Mouse (Mus musculus): ENCODE results near the gene Alox8.

Gene Alox8

GRCm38 (mm10) chr11:69197743-69198142 is at the start of gene Alox8:
TSS of gene Alox8 (minus strand) at chr11:69197843.
- DNase-seq (ENCODE audit: low read depth, low spot score): no peak

GRCm38 (mm10) chr11:69245643-69246042 is 48.0 kb upstream of the Alox8 start:
- no peak for DNase-seq (ENCODE audit: low read depth, low spot score)

DNA sequence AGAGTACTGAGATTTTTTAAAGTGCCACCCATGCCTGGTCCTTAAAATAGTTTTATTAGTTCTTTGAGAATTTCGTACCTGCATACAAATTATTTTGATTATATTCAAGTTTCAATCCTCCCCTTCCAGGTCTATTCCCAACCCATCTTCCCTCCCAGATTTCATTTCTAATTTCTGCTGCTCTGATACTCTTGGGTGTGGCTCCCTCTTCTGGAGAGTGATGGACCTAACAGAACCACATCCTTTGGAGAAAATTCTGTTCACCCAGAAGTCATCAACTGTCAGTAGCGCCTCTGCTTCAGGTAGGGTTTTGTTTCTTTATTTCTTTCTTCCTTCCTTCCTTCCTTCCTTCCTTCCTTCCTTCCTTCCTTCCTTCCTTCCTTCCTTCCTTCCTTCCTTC is 47.3 kb upstream of the Alox8 start:
- DNase-seq (ENCODE audit: low read depth, low spot score): peak; percentile 69

GRCm38 (mm10) chr11:69236926-69237260 is 39.2 kb upstream of the Alox8 start, which contains the start of gene Gucy2e:
TSS of gene Gucy2e (minus strand) at chr11:69237036.
- no peak for DNase-seq (ENCODE audit: low read depth, low spot score)

DNA sequence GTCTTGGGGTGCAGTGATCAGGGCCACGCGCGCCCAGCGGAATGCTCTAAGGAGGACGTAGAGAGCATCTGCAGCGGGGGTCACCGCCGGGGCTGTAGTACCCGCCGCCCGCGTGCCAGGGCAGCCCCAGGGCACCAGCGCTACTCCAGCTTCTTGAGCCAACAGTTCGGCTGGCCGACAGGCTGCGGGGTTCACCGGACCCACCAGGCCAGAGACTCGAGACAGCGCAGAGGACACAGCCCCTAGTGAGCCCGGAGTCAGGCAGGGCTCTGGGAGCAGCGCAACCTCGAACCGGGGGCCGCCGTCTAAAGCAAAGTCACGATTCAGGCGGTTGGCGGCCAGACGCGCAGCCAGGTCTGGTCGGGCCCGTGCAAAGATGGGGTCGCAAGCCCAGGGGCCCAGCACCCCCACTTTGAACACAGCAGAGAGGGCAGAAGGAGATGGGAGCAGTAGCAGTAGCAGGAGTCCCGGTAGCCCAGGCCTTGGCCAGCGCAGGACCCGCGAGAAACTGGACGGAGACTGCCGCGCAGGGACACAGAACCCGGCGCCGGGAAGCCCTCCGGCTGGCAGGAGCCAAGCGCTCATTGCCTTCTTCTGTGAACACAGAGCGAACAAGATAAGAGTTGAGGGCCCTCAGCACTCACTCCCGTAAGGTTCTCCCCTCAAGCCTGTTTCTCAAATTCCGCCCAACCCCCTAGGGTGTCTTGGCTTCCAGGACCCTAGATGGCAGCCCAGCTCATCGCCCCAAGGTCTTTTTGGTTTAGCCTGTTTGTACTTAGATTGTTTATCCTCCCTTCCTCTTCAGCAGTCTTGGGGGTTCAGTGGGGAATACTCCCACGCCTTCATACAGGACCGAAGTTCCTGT is 38.6 kb upstream of the Alox8 start:
- DNase-seq (ENCODE audit: low read depth, low spot score): no peak

- peak; percentile 91 for DNase-seq (ENCODE audit: low read depth, low spot score)
Observed at GRCm38 (mm10) chr11:69235285-69236060, 37.8 kb upstream of the Alox8 start.

GRCm38 (mm10) chr11:69233141-69233540 is 35.5 kb upstream of the Alox8 start:
- DNase-seq (ENCODE audit: low read depth, low spot score): no peak

GRCm38 (mm10) chr11:69230420-69230819 is 32.8 kb upstream of the Alox8 start:
- no peak for DNase-seq (ENCODE audit: low read depth, low spot score)

GRCm38 (mm10) chr11:69225715-69226114 is 28.1 kb upstream of the Alox8 start:
- DNase-seq (ENCODE audit: low read depth, low spot score): no peak

- no peak for DNase-seq (ENCODE audit: low read depth, low spot score)
Observed at GRCm38 (mm10) chr11:69223101-69223500, 25.5 kb upstream of the Alox8 start.

DNA sequence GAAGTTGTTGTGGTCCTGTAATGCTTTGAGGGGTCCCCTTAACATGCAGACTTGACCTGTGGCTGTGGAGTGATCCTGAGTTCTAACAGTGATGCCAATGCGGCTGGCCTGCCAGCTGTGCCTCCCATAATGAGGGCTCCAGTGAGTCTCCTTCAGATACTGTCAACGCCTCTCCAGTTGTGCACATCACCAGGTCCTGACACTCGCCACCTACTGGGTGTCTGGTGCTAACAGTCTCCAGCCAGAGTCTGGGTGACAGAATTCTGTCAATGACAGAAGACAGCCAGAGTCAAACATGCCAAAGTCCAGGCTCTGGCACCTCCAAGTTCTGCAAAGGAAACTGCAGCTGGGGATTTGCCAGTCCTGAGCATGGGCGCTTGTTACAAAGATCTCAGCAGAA is 23.4 kb upstream of the Alox8 start:
- DNase-seq (ENCODE audit: low read depth, low spot score): no peak

DNA sequence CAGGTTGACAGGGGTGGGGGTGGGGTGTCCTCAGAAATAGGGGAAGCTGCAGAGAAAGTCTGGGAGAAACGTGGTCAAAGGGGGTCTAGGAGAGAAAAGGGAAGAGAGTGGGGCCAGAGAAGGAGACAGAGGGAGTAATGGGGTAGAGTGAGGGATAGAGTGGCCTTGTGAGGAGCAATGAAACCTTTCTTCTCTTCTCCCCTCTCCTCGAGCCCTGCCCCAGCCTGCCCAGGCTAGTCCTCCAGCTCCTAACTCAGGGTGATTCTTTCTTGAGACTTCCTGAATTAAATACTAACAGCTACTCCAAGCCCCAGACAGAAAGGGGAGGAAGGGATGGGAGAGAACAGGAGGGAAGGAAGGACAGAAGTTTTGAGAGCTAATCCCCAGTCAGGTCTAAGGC is 21.0 kb upstream of the Alox8 start:
- no peak for DNase-seq (ENCODE audit: low read depth, low spot score)

GRCm38 (mm10) chr11:69217411-69217810 is 19.8 kb upstream of the Alox8 start:
- no peak for DNase-seq (ENCODE audit: low read depth, low spot score)

DNA sequence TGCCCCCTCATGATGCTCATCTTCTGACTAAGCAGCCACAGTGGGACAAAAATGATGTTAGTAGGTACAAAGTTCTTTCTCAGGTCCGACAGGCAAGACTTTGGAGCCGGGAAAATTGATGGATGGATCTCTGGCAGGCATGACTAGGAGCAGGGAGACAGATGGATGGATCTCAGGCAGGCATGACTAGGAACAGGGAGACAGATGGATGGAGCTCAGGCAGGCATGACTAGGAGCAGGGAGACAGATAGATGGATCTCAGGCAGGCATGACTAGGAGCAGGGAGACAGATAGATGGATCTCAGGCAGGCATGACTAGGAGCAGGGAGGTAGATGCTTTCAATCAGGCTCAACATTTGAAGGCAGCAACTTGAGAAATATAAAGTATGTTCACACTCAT is 13.8 kb upstream of the Alox8 start:
- DNase-seq (ENCODE audit: low read depth, low spot score): no peak

DNA sequence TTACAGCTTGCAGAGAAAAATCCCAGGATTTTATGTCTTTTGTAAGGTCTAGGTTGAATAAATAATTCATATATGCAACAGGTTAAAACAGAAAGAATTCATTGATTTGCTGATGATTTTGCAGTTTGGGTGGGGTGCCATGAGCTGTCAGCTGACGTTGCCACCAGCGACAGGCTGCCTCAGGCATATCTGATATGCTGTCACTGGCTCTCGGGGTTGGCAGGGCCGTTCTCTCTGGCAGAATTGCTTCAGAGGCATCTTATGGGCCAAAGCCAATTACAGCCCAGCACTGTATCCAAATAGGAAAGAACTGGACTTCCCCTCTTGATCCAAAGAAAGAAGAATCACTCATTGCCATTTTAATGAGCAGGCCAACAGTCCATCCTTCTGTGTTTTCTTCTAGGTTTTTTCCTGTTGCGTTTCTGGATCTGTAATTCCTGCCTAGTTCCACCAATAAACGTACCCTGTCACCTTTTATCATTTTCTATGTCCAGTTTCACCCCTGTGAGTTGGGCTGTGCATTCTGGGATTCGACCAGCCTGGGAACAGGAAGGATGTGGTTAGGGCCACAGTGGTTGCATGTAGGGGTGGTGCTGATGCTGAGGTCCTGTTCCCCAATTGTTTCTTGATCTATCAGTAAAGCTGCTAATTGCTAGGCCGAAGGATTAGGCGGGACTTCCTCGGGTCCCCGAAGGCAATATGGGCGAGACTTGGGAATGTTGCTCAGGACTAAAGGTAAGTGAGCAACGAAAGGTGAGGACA is 5.0 kb upstream of the Alox8 start:
- no peak for DNase-seq (ENCODE audit: low read depth, low spot score)

DNA sequence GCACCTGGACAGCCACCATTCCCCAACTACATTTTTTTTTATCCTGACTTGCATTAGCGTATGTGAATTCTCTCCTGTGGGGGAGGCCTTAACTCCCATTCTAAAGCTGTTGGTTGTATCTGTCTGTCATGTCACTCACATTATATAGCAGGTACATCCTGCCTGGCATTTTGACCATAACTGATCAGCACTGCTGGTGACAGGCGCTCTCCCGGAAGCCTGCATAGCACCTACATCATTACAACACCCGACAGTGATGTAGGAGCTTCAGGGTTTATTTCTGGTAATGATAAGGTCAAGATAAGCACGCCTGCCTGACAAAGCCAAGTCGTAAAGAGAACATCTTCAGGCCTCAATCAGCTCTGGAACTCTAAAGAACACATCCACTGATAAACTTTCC is 2.6 kb upstream of the Alox8 start:
- no peak for DNase-seq (ENCODE audit: low read depth, low spot score)

- no peak for DNase-seq (ENCODE audit: low read depth, low spot score)
Observed at GRCm38 (mm10) chr11:69199251-69199650, 1.6 kb upstream of the Alox8 start.

DNA sequence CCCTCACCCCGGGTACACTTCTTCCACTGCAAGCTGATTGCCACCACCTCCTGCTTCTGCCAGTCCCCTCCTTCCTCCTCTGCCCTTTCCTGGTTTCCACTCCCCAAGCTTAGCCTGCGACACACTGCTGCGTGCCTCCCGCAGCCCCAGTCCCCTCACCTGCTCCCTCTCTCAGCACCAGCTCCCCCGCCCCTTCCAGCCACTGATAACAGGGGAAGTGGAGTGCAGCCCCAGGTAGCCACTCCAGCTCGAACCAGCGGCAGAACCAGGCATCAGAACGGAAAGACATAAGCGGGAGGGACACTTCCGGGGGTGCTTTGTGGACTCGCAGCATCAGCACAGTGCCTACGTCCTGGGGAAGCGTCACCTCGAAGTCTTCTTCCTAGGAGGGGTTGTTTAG is 449 bp downstream of the Alox8 start:
- DNase-seq (ENCODE audit: low read depth, low spot score): peak; percentile 68

DNA sequence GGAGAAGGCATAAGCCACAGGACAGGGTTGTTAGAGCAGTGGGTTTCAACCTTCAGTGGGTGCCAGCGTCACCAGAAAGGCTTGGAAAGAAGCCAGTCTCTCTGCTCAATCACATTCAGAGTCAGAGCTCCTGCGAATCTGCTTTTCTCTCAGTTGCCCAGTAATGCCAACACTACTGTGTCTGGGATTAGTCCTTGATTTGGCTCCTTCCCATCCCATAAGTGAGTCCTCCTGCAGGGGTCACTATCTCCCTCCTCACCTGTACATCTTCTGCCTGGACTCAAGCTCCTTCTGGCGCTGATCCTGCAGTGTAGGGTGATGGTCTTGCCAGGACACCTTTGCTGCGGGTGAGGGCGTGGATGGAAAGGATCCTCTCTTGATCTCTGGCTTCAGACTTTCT is 877 bp downstream of the Alox8 start:
- DNase-seq (ENCODE audit: low read depth, low spot score): peak; percentile 34

GRCm38 (mm10) chr11:69192840-69193239 is 4.8 kb downstream of the Alox8 start:
- DNase-seq (ENCODE audit: low read depth, low spot score): peak; percentile 73

DNA sequence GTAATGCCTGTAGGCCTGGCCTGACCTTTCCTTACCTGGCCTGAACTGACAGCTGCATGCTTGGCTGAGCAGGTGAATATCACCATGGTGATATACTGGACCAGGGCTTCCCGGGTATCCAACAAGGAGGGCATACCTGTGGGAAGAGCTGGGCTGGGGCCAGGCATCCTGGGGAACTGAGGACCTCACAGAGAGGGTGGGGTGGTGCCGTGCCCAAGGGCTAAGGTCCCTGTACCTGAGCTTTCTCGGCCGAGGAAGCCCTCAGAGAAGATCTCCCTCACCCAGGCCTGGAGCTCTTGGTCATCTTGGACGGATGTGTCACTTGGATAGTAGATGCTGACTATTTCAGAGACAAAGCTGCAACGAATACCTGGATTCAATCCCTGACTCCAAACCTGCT is 11.7 kb downstream of the Alox8 start:
- no peak for DNase-seq (ENCODE audit: low read depth, low spot score)

DNA sequence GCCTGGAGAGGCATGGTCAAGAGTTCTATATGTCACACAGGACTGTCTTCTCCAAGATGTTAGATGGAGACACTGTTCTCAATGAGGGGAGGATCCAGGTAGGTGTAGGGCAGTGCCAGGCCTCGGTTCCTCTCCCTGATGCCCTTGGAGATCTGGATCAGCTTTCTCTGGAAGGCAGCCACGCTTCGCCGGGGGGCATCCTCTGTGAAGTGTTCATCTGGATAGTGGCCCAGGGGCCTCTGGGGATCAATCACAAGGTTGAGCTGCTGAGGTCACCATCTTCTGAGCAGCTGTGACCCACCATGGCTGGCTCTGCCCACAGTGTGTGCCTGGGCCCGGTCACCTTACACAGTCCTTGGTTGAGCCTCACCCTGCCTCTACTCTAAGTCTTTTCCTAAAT is 12.6 kb downstream of the Alox8 start:
- no peak for DNase-seq (ENCODE audit: low read depth, low spot score)
